Mouse (Mus musculus) G1E (cell line): ENCODE results near the gene Arfgap2.

ENCODE experiments used
- CTCF ChIP-seq: IDR thresholded peaks from 2 replicates; pipeline ENCODE4 v1.5.1; 2012; ENCODE audit warnings: low read depth, low read length, inconsistent platforms, mixed read lengths
- GATA1 ChIP-seq: IDR thresholded peaks from 2 replicates; pipeline ENCODE4 v1.6.1; 2012; ENCODE audit warnings: borderline replicate concordance, low read length, inconsistent platforms, mixed read lengths
- GATA2 ChIP-seq: IDR thresholded peaks from 2 replicates; pipeline ENCODE4 v1.6.1; 2012; ENCODE audit warnings: low read depth, low read length, inconsistent platforms, borderline replicate concordance
- POLR2AphosphoS5 ChIP-seq: IDR thresholded peaks from 2 replicates; pipeline ENCODE4 v1.6.1; 2012; ENCODE audit warnings: low read depth, low read length, inconsistent platforms; ENCODE audit not compliant: insufficient replicate concordance

GRCm38 (mm10) chr2:91268042-91268441 lies 3.3 kb downstream of the Arfgap2 start:
- TF ChIP-seq CTCF (no peak), GATA1 (no peak), POLR2AphosphoS5 (no peak), GATA2 (no peak)
